Mouse (Mus musculus) mature B cell (primary cell): ENCODE measurements at regions not wholly inside any gene's neighbourhood (a gene's known extent, or its start where the extent isn't known, plus 50 kb on each side); places are given as distances from the start of the nearest gene placed in this dataset.
"Not testable (repeated sequence)": the region's sequence is repeated elsewhere in the genome, so short reads cannot be mapped to it uniquely, and the experiment has no call there.

Experiments
- in situ Hi-C: fragments of 300-500 bp; cut with MboI; formaldehyde crosslinking; loops from 2 replicates; pipeline ENCODE4 v1.14.3; 2019

GRCm38 (mm10) chr17:50397324-50397723 is 103.9 kb upstream of the Dazl start:
- in situ Hi-C loops = no loop called here

GRCm38 (mm10) chr17:50407249-50407990 is 101.8 kb upstream of the Plcl2 start:
- in situ Hi-C loops = no loop called here

DNA sequence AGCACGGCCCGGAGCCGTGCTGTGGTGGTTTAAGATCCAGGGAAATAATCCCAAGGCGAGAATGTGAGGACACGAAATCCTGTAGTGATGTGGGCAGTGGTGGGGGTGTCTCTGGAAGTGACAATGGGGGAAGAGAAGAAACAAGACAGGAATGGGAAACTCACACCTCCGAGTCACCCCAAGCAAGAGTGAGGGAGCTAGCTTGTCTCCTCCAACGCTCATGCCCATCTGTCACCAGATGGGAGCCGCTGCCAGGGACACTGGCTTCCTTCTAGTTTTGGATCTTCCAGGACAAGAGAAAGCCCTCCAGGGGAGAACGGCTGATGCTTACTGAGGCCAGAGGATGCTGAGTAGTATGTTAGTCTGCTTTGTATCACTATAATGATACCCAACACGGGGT is 100.6 kb upstream of the Plcl2 start:
- in situ Hi-C loops = no loop called here

GRCm38 (mm10) chr17:50409271-50409670 is 99.9 kb upstream of the Plcl2 start:
- in situ Hi-C loops = no loop called here

DNA sequence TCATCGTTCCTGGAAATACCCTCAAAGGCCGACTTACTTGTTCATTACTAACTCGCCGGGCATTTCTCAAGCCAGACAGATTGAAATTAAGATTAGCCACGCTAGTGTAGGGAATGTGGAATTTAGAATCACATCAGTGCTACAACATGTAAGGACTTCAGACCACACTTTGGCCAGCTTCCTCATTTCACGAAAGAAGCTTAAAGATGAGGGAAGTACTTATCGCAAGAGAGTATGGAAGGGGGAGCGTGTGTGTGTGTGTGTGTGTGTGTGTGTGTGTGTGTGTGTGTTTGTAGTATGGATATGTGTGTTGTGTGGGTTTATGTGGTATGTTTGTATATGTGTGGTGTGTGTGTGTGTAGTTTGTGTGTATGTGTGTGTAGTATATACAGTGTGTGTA is 99.3 kb upstream of the Plcl2 start:
- in situ Hi-C loops = no loop called here

- in situ Hi-C loops = no loop called here
Observed at GRCm38 (mm10) chr17:50410296-50410695, 98.9 kb upstream of the Plcl2 start.

DNA sequence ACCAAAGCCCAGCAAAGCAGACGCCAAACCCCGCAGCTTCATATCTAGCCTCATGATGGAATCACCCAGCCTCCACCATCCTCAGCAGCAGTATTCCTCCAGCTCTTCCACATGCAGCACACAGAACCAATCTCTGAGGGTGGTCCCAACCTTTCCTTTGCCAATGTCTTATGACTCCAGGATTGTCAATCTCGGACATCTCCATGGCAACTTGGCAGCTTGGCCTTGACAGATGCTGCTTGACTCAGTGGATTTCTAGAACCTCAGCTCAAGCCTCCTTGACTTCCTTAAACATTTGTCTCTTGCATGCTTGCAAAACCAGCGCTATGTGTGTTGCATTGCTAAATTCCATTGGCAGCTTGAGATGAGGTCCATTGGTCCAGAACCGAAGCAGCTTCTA is 96.8 kb upstream of the Plcl2 start:
- in situ Hi-C loops = no loop called here

- in situ Hi-C loops = no loop called here
Observed at GRCm38 (mm10) chr17:50413916-50414315, 95.3 kb upstream of the Plcl2 start.

DNA sequence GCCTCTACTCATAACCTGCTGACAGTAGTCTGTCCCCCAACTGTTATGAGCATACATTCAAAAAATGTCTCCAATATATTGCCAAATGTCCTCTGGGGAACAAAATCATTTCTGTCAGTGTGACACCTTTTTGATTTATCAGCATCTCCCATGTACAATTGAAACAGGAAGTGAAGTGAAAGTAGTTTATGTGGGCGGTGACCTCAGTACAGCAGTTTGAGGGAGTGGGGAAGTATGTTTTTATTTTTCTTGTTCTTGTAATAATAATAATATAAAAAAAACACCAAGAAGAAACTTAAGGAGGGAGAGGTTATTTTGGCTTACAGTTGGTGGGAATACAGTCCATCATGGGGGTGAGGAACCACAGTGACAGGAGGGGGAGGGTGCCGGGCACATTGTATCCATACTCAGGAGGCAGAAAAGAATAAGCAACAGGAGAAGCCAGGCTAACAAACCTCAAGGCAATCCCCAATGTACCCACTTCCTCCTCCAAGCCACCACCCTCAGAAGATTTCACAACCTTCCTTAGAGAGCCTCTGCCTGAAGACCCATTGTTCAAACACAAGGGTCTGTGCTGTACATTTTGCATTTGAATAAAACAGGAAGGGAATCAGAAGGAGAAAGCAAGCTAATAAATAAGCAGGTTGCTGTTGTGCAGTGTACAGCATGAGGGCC is 93.7 kb upstream of the Plcl2 start:
- in situ Hi-C loops = no loop called here

DNA sequence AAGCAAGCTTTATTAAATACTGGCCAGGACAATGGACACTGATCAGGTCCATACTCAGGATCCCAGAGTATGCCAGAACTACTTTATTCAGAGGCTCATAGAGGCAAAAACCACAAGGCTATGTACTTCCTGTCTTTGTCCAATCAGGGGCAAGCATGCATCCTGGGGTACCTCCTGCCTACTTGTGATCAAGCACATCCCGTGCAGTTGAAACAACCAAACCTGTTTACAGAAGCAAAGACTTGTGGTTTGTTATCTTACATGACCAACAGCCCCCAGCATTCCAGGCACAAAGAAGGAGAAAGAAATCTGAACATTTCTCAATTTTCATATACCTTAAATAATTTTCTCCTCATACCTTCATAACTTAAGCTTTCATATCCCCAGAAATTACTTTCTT is 93.1 kb upstream of the Plcl2 start:
- in situ Hi-C loops = no loop called here

DNA sequence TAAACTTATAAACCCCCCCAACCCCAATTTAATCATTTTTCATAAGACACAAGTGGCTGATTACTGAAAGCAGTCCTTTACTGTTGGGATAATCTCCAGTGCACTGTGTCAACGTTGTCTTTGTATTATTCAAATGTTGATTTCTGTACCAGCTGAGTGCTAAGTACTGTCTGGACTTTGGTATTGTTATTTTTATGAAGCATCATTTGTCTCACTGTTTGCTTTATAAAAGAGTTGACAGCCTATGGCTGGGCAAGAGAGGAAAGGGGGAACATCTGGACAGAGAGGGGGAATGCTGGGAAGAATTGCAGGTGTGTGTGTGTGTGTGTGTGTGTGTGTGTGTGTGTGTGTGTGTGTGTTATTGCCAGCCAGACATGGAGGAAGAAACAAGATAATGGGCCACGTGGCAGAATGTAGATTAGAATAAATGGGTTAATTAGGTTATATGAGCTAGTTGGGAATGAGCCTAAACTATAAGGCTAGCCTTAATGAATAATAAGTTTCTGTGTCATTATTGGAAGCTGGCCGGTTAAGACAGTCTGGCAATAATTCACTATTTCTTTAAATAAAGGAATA is 92.6 kb upstream of the Plcl2 start:
- in situ Hi-C loops = no loop called here

- in situ Hi-C loops = no loop called here
Observed at GRCm38 (mm10) chr17:50418863-50419383, 90.3 kb upstream of the Plcl2 start.

DNA sequence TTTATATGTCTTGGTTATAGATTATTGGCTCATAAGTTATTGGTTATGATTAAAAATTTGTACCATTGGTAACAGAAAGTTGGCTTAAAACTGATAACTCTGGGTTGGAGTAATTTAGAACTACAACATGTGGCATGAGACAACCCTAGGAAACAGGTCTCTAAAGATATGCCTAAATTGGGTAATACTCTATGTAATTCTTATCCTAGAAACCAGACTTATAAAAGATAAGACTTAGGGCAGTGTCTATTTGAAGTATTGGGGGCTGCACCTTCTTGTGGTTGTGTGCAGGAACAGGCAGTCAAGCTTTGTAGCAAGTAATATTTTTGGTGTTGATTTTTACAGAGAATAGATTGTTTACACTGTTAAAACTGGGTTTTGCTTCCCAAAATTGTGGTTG is 89.7 kb upstream of the Plcl2 start:
- in situ Hi-C loops = not testable (repeated sequence)

- in situ Hi-C loops = loop anchor here (10.0 kb wide), 1 partner anchor 375 kb away; no protein-coding TSS in a partner anchor
Observed at GRCm38 (mm10) chr17:50419966-50420365, 89.2 kb upstream of the Plcl2 start.

DNA sequence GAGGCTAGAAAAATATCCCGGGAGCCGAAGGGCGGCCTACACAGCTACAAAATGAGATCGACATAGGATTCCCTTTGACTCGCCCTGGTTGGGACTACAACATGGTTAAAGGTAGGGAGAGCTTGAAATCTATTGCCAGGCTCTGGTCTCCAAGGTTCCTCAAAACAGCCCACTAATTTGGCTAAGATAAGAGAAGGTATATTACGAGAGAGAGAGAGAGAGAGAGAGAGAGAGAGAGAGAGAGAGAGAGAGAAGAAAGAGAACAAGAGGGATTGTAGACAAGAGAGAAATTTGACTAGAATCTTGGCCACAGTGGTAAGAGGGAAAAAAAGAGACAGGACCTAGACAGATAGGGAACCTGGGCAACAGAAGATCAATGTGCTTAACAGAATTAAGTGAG is 88.5 kb upstream of the Plcl2 start:
- in situ Hi-C loops = loop anchor here (10.0 kb wide), 1 partner anchor 374 kb away; no protein-coding TSS in a partner anchor

DNA sequence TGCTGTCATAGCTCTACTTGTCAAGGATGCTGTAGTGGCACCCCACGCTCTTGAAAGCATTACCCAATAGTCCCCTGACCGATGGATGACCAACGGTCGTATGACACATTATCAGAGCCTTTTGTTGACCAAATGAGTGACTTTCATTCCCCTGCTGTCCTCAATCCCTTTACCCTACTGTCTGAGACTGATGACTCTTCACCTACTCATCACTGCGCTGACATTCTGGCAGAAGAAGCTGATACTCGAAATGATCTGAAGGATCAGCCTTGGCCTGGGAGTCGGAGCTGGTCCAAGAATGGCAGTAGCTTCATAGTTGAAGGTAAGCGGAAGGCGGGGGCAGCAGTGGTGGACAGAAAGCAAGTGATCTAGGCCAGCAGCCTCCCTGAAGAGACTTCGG is 87.7 kb upstream of the Plcl2 start:
- in situ Hi-C loops = loop anchor here (10.0 kb wide), 1 partner anchor 373 kb away; no protein-coding TSS in a partner anchor

DNA sequence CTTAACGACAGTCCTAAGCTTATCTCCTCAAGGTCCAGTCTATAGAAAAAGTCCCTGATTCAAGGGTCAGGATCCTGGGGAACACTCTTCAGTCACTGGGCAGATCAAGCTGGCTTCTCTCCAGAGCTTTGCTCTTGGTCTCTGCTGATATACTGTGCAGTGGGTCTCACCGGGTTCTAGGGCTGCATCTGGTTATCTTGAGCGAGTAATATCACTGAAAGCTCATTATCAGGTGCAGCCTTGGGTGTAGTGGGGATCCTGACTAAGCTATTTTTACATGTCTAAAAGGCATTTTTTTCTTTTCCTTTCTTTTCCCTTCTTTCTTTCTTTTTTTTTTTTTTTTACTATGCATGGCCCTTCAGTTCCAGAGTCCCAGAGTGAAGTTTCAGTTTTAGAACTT is 84.1 kb upstream of the Plcl2 start:
- in situ Hi-C loops = loop anchor here (10.0 kb wide), 1 partner anchor 370 kb away; no protein-coding TSS in a partner anchor

GRCm38 (mm10) chr17:50425531-50425930 is 83.7 kb upstream of the Plcl2 start:
- in situ Hi-C loops = loop anchor here (10.0 kb wide), 1 partner anchor 369 kb away; no protein-coding TSS in a partner anchor

- in situ Hi-C loops = loop anchor here (10.0 kb wide), 1 partner anchor 369 kb away; no protein-coding TSS in a partner anchor
Observed at GRCm38 (mm10) chr17:50426146-50426545, 83.1 kb upstream of the Plcl2 start.

GRCm38 (mm10) chr17:50427331-50428003 is 81.7 kb upstream of the Plcl2 start:
- in situ Hi-C loops = loop anchor here (10.0 kb wide), 1 partner anchor 367 kb away; no protein-coding TSS in a partner anchor

DNA sequence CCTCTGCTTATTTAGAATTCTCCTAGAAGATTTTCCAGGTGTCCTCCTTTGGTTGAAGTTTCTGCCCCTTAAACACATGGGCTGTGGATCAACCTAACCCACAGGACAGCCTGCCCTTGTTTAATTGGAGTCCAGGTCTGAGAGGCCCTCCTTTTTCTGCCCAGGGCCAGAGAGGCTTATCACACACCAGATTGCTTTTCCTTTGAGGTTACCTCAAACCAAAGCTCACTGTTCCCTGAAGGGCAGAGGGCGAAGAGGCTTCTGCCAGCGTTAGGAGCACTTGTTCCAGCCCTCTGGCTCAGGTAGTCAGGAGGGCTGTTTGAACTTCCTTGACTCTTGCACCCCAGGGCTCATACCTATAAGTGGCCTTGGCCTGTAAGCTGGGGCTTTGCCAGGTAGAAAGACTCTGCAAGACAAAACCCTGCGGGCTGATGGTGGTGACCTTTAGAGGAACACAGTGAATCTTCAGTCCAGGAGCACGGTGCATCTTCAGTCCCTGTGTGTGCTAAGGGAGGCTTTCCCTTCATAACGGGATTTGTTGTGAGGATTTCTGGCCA is 81.1 kb upstream of the Plcl2 start:
- in situ Hi-C loops = loop anchor here (10.0 kb wide), 1 partner anchor 367 kb away; no protein-coding TSS in a partner anchor
